Mouse (Mus musculus) layer of hippocampus, postnatal 10 days (tissue): ENCODE measurements at regions not wholly inside any gene's neighbourhood (a gene's known extent, or its start where the extent isn't known, plus 50 kb on each side); places are given as distances from the start of the nearest gene placed in this dataset.
"Not testable (repeated sequence)": the region's sequence is repeated elsewhere in the genome, so short reads cannot be mapped to it uniquely, and the experiment has no call there.

ENCODE experiments used
- DNase-seq, 2 experiments: peaks; one replicate each; pipeline ENCODE4 v3.0.0; 2021; ENCODE audit warnings: low spot score in 2 of 2

DNA sequence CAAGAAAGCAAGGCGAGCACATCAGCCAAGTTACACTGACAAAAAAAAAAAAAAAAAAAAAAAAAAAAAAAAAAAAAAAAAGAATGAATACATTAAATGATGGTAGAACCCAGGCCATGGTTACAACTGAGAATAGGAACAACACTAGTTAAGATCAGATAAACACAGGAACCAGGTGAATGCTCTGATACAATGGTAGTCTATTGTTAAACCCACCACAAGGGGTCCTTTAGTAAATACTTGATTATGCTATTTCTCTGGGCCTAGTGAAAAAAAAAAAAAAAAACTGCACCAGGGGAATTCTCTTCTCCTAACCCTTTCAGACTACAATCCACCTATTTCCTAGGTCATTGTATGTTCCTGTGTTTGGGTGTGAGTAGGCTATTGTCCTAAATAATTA, 2289.7 kb downstream of the Cntnap5b start:
- no peak for DNase-seq

DNA sequence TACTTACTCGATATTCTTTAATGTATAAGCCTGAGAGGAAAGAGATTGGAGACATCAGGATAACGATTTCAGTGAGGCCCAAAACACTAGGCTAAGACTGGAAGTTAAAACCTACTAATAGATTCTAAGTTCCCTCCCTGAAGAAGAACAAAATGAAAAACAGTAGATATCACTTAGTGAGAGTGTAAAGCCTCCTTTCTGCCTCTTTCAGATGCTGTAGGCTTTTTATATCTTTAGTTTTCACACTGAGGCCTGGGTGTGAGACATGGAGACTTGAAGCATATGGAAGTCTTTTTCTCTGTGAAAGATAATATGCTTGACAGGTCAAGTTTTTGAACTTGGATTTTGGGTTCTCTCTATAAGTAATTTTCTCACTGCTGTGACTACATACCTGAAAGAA, 2333.1 kb downstream of the Cntnap5b start:
- no peak for DNase-seq

DNA sequence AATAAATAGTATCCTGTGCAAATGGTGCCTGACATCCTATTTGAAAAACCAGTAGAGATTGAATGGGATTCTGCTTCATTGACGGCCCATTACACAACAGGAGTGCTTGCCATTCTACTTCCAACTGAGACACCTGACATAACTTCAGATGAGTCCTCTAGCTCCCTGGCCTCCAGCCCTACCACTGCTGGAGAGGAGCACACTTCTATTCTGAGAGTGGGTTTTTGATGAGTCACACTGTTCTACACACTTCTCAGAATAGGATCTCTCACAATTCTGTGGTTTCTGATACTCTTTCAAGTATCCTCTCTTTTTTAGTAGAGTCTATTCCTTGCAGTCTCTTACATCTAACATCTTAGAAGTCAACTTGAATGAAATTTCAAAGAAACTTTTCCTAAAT, 2366.5 kb downstream of the Cntnap5b start:
- DNase-seq, result no peak

DNA sequence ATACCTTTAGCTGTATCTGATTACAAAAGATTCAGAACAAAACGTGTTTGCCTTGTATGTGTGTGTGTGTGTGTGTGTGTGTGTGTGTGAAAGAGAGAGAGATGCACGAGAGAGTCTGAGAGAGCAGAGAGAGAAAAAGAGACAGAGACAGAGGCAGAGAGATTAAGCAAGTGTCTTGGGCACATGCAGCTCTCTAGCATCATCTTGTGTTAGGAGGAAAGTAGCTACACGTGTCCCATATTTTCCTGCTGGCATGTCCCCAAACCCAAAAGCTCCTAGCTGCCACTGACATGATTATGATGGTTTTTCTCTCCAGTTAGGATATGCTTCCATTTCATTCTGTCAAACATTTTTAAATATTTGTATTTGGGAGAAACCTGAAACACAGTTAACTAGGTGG, 2373.8 kb downstream of the Cntnap5b start:
- peak in 1 of 2 experiments; percentile 11 for DNase-seq

DNA sequence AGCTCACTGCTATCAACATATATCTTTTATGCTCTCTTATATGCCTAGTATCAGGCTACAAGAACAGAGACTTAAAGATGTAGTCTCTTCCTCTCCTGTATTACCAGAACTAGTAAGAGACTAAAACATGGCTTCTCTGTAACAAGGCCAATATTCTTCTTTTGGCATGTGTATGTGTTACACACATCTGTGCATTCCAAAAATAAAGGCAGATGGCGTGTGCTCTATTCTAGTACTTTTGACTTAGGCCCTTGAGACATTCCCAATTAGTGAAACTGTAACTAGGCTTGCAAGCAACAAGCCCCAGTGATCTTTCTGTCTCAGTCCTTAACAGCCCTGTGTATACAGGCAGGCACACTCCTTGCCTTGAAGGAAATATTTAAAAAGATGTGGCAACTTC, 2394.1 kb downstream of the Cntnap5b start:
- DNase-seq, result peak in 1 of 2 experiments; percentile 9

DNA sequence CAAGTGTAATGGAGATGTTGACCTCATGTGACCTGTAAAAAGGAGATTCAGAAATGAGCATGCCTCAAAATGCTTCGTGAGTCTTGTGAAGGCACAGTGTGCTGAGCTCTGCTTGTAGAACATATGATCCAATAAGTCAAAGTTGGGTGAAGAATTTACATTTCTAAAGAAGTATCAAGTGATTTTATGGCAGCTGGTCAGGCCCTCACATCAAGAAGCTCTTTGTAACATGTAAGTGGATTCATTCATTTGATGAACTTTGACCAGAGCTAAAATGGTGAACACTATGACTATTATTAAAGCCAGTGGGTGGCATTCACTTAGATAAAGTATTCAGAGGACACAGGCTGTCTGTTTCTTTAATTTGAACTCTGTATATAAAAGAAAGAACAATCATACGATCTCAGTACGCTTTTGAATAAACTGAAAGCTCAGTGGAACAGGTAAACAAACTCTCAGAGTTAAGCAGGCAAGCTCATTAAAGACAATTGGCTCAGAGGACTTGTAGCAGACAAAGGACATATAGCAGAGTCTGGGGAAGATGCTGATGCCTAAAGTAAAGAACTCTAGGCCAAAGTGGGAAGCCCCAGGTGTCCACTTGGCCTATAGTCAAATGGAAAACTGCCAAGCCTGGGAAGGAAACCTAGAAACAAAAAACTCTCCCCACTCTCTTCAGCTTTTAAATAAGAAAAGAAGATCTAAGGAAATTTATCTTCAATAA, 2398.2 kb downstream of the Cntnap5b start:
- no peak for DNase-seq

DNA sequence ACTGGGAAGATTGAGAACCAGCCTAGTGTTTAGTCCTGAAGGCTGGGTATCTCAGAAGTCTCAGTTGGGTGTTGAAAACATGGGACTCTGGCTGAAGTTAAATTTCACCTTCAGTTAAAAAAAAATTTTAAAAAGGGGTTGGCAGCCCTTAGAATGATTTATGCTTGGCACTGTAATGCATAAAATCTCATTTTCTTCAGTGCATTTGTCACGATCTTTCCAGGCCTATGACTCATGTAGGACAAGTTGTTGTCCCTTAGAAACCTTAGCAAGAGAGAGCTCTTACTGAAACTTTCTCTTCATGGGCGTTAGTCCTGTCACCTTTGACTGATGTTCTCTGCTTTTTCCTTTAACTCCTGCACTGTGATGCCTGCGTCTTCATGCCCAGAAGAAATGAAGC, 2413.4 kb downstream of the Cntnap5b start:
- DNase-seq, result no peak

DNA sequence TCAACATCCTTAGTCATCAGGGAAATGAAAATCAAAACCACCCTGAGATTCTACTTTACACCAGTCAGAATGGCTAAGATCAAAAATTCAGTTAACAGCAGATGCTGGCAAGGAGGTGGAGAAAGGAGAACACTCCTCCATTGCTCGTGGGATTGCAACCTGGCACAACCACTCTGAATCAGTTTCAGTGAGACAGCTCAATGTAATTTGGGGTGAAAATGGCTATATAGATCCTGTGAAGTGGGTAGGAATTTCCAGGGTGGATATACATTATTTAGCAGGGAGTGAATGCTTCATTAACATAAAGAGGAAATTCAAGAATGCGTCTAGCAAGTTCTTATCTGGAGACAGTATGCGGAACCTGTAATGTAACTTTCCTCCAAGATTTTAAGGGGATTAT, 2462.9 kb downstream of the Cntnap5b start:
- DNase-seq, result no peak

DNA sequence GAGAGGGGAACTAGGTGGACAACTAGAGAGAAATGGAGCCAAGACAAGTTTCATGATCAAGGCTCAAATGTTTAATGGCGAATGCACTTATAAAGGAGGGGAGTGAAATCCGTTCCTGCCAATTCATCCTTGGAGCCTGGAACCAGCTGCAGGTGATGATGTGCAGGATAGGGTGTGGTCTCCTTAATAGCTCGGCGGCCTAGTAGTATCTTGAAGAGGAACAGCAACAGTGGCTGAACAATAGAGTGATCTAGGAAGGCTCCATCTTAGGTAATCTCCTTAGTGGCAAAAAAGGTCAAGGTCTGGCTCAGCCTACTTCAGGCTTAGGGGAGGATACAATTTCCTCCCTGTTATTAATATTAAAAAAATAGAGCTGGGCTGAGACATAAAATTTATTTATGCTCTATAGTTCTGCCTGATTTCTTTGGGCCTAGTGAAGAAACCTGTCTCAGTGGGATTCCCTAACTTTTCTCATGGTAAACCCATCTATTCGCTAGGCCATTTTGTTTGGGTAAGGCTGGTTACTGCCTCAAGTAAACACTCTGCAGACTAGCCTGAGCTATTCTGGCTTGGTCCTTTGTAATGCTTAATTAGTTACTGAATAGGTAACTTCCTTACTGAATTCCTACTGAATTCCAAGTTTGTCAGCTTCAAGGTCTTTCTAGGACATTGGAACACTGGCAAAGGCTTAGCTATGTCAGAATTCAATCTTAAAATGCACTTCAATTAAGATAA, 2490.7 kb downstream of the Cntnap5b start:
- DNase-seq, result not testable (repeated sequence)

DNA sequence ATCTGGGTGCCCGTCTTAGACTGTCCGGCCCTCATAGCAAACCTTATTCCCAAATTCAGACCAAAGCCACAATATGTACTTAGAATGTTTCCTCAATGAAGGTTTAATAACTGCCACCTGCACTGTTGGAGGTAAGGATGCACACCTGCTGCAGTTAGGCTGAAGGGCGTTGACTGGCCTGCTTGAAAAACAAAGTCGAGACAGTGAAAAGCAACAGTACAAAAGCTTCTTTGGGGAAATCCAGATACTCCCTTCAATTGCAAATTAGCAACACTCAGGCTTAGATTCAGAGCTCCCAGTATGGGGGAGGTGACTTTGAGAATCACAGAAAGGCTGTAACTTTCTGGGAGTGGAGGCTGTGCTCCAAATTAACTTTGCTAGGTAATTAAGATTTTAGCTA, 2491.9 kb downstream of the Cntnap5b start:
- not testable (repeated sequence) for DNase-seq

DNA sequence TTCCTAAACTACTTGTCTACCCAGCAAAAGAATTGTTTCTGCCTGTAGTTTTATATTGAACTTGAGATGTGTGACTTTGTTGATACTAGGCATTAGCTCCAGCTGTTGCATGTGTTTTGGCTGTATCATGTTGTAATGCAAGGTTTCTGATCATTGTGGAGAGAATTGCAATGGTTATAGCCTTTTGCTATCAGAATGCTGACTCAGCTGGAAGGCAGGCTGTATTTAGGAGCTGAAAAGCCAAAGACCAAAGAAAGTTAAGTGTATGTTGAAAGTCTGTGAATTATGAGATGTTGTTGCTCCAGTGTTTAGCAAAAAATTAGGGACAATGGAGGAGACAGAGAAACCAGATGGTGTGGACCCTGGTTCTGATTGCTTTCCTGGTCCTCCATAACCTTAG, 2493.9 kb upstream of the Cdh20 start:
- DNase-seq, result no peak

DNA sequence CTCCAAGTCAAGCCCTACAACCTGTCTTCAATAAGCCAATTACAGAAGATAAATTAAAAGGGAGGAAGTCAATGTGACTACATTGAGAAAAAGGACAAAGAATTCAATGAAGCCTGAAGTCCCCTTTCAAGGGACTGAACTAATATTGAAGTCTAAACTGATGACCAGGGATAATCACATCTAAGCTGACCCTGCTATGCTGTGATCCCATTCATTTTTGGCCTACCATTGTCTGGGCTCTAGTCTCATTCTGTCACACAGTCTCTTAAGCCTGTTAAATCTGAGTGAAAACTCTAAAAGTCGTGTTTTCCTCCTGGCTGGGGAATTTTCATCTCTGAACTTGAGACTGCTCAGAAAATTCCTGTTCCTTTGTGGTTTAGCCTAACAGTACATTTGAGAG, 2480.0 kb upstream of the Cdh20 start:
- DNase-seq, result no peak

DNA sequence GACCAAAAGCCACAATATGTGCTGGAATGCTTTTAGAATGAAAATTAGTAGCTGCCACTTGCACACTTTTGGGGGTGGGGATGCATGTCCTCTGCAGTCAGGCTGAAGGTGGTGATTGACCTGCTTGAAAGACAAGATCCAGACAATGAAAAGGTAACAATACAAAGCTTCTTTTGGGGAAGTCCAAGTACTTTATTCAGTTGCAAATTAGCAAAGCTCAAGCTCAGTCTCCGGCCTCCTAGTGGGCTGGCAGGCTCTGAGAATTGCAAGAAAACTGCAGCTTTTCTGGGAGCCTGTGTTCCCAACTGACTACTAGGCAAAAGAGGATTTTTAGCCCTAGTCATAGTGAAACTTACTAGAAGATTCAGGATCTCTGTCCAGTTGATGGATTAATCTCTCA, 2464.8 kb upstream of the Cdh20 start:
- no peak for DNase-seq

DNA sequence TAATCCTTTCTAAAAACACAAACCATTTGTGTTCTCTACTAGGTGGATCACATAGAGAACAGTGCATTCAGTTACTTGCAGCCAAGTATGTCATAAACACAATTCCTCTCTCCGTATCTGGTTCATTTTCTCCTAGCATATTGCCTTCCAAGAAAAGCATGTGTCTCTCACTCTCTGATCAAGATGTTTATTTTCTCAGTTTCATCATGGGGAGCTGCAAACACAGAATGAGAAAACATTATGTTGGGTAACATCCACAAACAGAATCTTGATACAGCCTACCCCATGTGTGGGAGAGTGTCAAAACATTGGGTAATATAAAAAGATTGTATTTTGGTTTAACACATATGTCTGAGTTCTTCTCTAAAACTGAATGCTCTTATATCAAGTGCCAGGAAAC, 2415.2 kb upstream of the Cdh20 start:
- DNase-seq, result no peak

DNA sequence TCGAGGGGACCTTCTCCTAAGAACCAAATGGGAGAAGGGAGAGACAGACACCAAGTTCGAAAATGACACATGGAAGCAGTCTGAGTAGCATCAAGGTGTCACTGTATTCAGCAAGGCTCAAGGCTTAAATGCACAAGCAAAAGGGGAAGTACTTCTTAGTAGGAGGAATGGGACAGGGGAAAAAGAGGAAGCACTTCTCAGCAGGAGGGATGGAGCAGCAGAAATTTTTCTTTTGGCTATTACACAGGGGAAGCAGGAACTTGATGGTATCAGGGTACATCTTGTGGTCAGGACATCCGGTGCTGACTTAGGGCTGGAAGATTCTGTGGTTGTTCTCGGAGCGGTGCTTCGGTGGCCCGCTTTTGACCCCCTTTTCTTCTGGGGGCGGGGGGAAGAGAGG, 2410.4 kb upstream of the Cdh20 start:
- not testable (repeated sequence) for DNase-seq

DNA sequence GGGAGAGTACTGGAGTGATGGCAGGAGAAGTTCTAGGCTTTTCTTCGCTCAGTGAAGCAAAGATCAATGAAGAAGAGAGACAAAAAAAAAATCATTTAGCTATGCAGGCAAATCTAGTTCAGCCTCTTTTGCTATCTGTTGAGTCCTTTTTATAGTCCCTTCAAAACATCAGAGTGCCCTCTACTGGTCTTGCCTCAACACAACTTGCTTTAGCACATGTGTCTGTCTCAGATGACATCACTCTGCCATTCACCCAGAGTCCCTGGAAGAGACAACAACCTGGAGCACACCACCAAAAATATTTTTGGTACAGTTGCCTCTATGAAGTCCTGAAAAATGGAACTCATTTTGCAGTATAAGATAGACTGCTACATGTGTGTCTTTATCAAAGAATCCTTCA, 2389.7 kb upstream of the Cdh20 start:
- DNase-seq, result peak in 1 of 2 experiments; percentile 12
